ENCODE assay signal across 18 mouse cellular contexts in the genomic region with DNA sequence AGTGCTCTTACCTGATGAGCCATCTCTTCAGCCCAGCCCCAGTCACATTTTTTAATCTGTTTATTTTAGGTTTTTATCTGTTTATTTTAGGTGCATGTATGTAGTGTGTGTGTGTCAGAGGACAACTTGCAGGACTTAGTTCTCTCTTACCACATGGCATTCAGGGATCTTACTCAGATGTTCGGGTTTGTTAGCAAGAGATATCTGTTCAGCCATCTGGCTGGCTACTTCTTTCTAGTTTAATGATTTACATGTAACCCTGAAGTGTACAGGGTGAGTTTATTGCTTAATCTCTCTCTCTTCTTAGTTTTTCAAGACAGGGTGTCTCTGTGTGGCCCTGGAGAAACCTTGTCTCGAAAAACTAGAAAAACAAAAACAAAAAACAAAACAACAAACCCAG. TPM values are rescaled to one million over a fixed set of nuclear protein-coding genes. Genes with fewer than 3 reads are reported as not detected.
DNase-seq lines count a peak whose midpoint lies in the region; ATAC-seq and TF ChIP-seq lines count a peak whose summit lies in the region.
"Had no signal": no experiment of that assay in that cellular context is flagged by ENCODE, and none has a peak within 500 bp of the region (broad histone marks: within the 10 kb centered on the region; RNA-seq: fewer than 3 reads in every experiment).

No protein-coding gene starts in this region.

- H3K9me3 ChIP-seq in lung, embryonic 14.5 days (ENCODE audit: low read depth, low read length) = no peaks in the 10 kb centered on the region
- H3K9me3 ChIP-seq in kidney, postnatal 0 days (replicated peaks; ENCODE audit: low read length) = no peaks in the 10 kb centered on the region
- no peaks in the 10 kb centered on the region for H3K9me3 ChIP-seq in forebrain, embryonic 16.5 days (ENCODE audit: control insufficient read depth, low read length)
- H3K9me3 ChIP-seq: hindbrain, embryonic 15.5 days; limb, embryonic 10.5 days; liver, embryonic 15.5 days had no signal

- intact Hi-C loops in gastrocnemius, postnatal 14 days (cut with DNase I; ENCODE audit: low total_unique reads) = no loop called here

- no peak for TF ChIP-seq CTCF in lung, embryonic 14.5 days (IDR thresholded peaks at IDR 0.05; ENCODE audit: low read depth)
- no peak for TF ChIP-seq CTCF in kidney, postnatal 0 days (IDR thresholded peaks at IDR 0.05; ENCODE audit: low read depth)

- H3K27ac ChIP-seq in lung, embryonic 14.5 days (ENCODE audit: low read depth) = no peak overlapping the region
- peak overlapping the region; percentile 71 for H3K27ac ChIP-seq in kidney, postnatal 0 days
- H3K27ac ChIP-seq in forebrain, embryonic 16.5 days (ENCODE audit: low read length) = no peak overlapping the region
- H3K27ac ChIP-seq: gastrocnemius, adult 2 months; hindbrain, embryonic 15.5 days; liver, embryonic 15.5 days had no signal

- H3K36me3 ChIP-seq in lung, embryonic 14.5 days (ENCODE audit: insufficient read depth) = no peaks in the 10 kb centered on the region
- H3K36me3 ChIP-seq in kidney, postnatal 0 days (ENCODE audit: insufficient read depth, low read length) = no peaks in the 10 kb centered on the region
- H3K36me3 ChIP-seq in forebrain, embryonic 16.5 days (ENCODE audit: control insufficient read depth, insufficient read depth) = no peaks in the 10 kb centered on the region
- H3K36me3 ChIP-seq: hindbrain, embryonic 15.5 days; limb, embryonic 10.5 days; liver, embryonic 15.5 days had no signal

- ATAC-seq in lung, embryonic 14.5 days (ENCODE audit: insufficient read depth) = no peak
- no peak for ATAC-seq in kidney, postnatal 0 days (replicated peaks; ENCODE audit: low FRiP score, low read depth)
- ATAC-seq in forebrain, embryonic 16.5 days = no peak

- H3K27me3 ChIP-seq in lung, embryonic 14.5 days (ENCODE audit: insufficient read depth, low read length) = no peaks in the 10 kb centered on the region
- no peaks in the 10 kb centered on the region for H3K27me3 ChIP-seq in kidney, postnatal 0 days (ENCODE audit: insufficient read depth, low read length)
- H3K27me3 ChIP-seq in forebrain, embryonic 16.5 days (replicated peaks; ENCODE audit: control insufficient read depth, insufficient read depth, low read length) = no peaks in the 10 kb centered on the region
- H3K27me3 ChIP-seq: hindbrain, embryonic 15.5 days; liver, embryonic 15.5 days had no signal

- no peak overlapping the region for H3K4me2 ChIP-seq in lung, embryonic 14.5 days
- H3K4me2 ChIP-seq in kidney, postnatal 0 days (ENCODE audit: low read length) = no peak overlapping the region
- no peak overlapping the region for H3K4me2 ChIP-seq in forebrain, embryonic 16.5 days (ENCODE audit: low read length)
- H3K4me2 ChIP-seq: hindbrain, embryonic 15.5 days; liver, embryonic 15.5 days had no signal

- peak; percentile 46 for DNase-seq in kidney, adult 9 months
- DNase-seq in kidney, adult 18-20 months = no peak
- DNase-seq in lung, embryonic 14.5 days = peak; percentile 15
- no peak for DNase-seq in lung, adult 18-20 months
- DNase-seq in kidney, postnatal 0 days (ENCODE audit: low spot score) = peak; percentile 53
- DNase-seq in yolk sac, embryonic 10.5 days (ENCODE audit: low spot score) = peak; percentile 42
- no peak for DNase-seq in gastrocnemius, postnatal 14 days
- DNase-seq: B cell, adult 2 months; cerebellum, adult 9-10 months; gastrocnemius, adult 2 months; heart, postnatal 36 days; lung, postnatal 36 days; right cerebral cortex, postnatal 4 days; thymus, postnatal 25 days had no signal

- H3K9ac ChIP-seq in lung, embryonic 14.5 days = no peak overlapping the region
- H3K9ac ChIP-seq in kidney, postnatal 0 days (ENCODE audit: low read depth, low read length) = no peak overlapping the region
- H3K9ac ChIP-seq in forebrain, embryonic 16.5 days (replicated peaks; ENCODE audit: low read depth, low read length) = no peak overlapping the region
- H3K9ac ChIP-seq: hindbrain, embryonic 15.5 days; liver, embryonic 15.5 days had no signal

- no peak overlapping the region for H3K4me3 ChIP-seq in lung, embryonic 14.5 days (ENCODE audit: low read depth, low read length)
- no peak overlapping the region for H3K4me3 ChIP-seq in kidney, postnatal 0 days (replicated peaks; ENCODE audit: low read depth, low read length)
- H3K4me3 ChIP-seq in forebrain, embryonic 16.5 days (replicated peaks; ENCODE audit: low read length) = no peak overlapping the region
- H3K4me3 ChIP-seq: gastrocnemius, adult 2 months; hindbrain, embryonic 15.5 days; limb, embryonic 10.5 days; liver, embryonic 15.5 days had no signal

- H3K4me1 ChIP-seq in lung, embryonic 14.5 days (ENCODE audit: insufficient read depth) = peaks cover 1% of the 10 kb centered on the region
- no peaks in the 10 kb centered on the region for H3K4me1 ChIP-seq in kidney, postnatal 0 days (replicated peaks; ENCODE audit: insufficient read depth, low read length)
- H3K4me1 ChIP-seq in forebrain, embryonic 16.5 days (replicated peaks; ENCODE audit: control insufficient read depth, insufficient read depth, low read length) = no peaks in the 10 kb centered on the region
- H3K4me1 ChIP-seq: hindbrain, embryonic 15.5 days had no signal

- 17% methylated on average over 2 of the region's 2 CpGs for WGBS in lung, embryonic 14.5 days
- WGBS in kidney, postnatal 0 days = 21% methylated on average over 2 of the region's 2 CpGs
- WGBS in forebrain, embryonic 16.5 days = 60% methylated on average over 2 of the region's 2 CpGs

RNA-seq across cellular contexts. Expression of a gene that starts 23.0 kb away (rescaled TPM):
- polyA plus RNA-seq in lung, embryonic 14.5 days (2014; fragmentation: Nextera tagmentation; extraction: Ambion mirVana) = 635 and 725 TPM in 2 replicates
- 577 and 637 TPM in 2 replicates for polyA plus RNA-seq in kidney, postnatal 0 days (2015; fragmentation: Nextera tagmentation; extraction: Ambion mirVana)
- total RNA-seq in gastrocnemius, postnatal 14 days (2021) = over 10,000 TPM; 23,393 to 24,139 TPM
- polyA plus RNA-seq in forebrain, embryonic 16.5 days (2015; fragmentation: Nextera tagmentation; extraction: Ambion mirVana) = 120 and 127 TPM in 2 replicates

Comparison
In these comparisons a context has a peak if more than half of its experiments do, and no peak if none do; other contexts are left out.
1. DNase-seq: peak in kidney, adult 9 months (single experiment), lung, embryonic 14.5 days (single experiment), kidney, postnatal 0 days (single experiment) and yolk sac, embryonic 10.5 days (single experiment); none in kidney, adult 18-20 months (single experiment), lung, adult 18-20 months (0 of 2) and gastrocnemius, postnatal 14 days (single experiment).